Mouse (Mus musculus) lung, adult 2 months (tissue): ENCODE measurements at regions not wholly inside any gene's neighbourhood (a gene's known extent, or its start where the extent isn't known, plus 50 kb on each side); places are given as distances from the start of the nearest gene placed in this dataset.

ENCODE experiments used
- CTCF ChIP-seq: fragments of 200-500 bp; IDR thresholded peaks from 2 replicates; pipeline ENCODE4 v1.5.1; 2011; ENCODE audit warnings: mild to moderate bottlenecking, low read length, control low read depth; ENCODE audit not compliant: insufficient read depth
- POLR2A ChIP-seq: fragments of 200-500 bp; IDR thresholded peaks from 2 replicates; pipeline ENCODE4 v1.6.1; 2011; ENCODE audit warnings: low read depth, mild to moderate bottlenecking, control low read depth, low read length, borderline replicate concordance; ENCODE audit errors: extremely low read depth

- TF ChIP-seq POLR2A (no peak), CTCF (no peak)
Observed at GRCm38 (mm10) chr5:52041447-52041846, 148.9 kb downstream of the Dhx15 start.
